Mouse (Mus musculus) forebrain, embryonic 15.5 days (tissue): ENCODE measurements around the gene Dhx9. TPM values are rescaled to one million over a fixed set of nuclear protein-coding genes. Genes with fewer than 3 reads are reported as not detected.

Source experiments
- ATAC-seq: fragments of 200-750 bp; cut with Nextera tagmentation; replicated peaks from 2 replicates; pipeline ENCODE4 v1.8.0; 2017; ENCODE audit warnings: mild to moderate bottlenecking, moderate TSS enrichment, moderate library complexity
- H3K27ac ChIP-seq: fragments of 300-500 bp; sonication (generic); replicated peaks from 2 replicates; pipeline ENCODE4 v1.5.1; 2015; ENCODE audit warnings: mild to moderate bottlenecking, inconsistent platforms
- H3K27me3 ChIP-seq: fragments of 300-500 bp; sonication (generic); 2 replicates; pipeline ENCODE4 v1.6.1; 2015; ENCODE audit warnings: inconsistent platforms
- H3K36me3 ChIP-seq: fragments of 300-500 bp; sonication (generic); 2 replicates; pipeline ENCODE4 v1.6.1; 2015; ENCODE audit warnings: mild to moderate bottlenecking, inconsistent platforms
- H3K4me1 ChIP-seq: fragments of 300-500 bp; sonication (generic); 2 replicates; pipeline ENCODE4 v1.6.1; 2015; ENCODE audit warnings: inconsistent platforms
- H3K4me2 ChIP-seq: fragments of 300-500 bp; sonication (generic); replicated peaks from 2 replicates; pipeline ENCODE4 v1.6.1; 2015; ENCODE audit warnings: mild to moderate bottlenecking, inconsistent platforms
- H3K4me3 ChIP-seq: fragments of 300-500 bp; sonication (generic); 2 replicates; pipeline ENCODE4 v1.5.1; 2015; ENCODE audit warnings: mild to moderate bottlenecking, inconsistent platforms
- H3K9ac ChIP-seq: fragments of 300-500 bp; sonication (generic); replicated peaks from 2 replicates; pipeline ENCODE4 v1.6.1; 2015; ENCODE audit warnings: mild to moderate bottlenecking, inconsistent platforms
- H3K9me3 ChIP-seq: fragments of 300-500 bp; sonication (generic); 2 replicates; pipeline ENCODE4 v1.6.1; 2016; ENCODE audit warnings: inconsistent platforms
- WGBS: fragments of 180-500 bp; shearing (Covaris S2); methylation state at CpG from one replicate; pipeline ENCODE4 v1.1.7; 2015; ENCODE audit warnings: mixed read lengths; 5-methylcytosine and 5-hydroxymethylcytosine counted together
- polyA plus RNA-seq: library from polyadenylated mRNA; unstranded; fragments of >200 nt; fragmentation: Nextera tagmentation; extraction: Ambion mirVana; gene quantifications from 2 replicates; pipeline ENCODE4 v1.2.1, GENCODE M21; 2015

Dhx9 gene
- polyA plus RNA-seq, 1 experiment from 2014 or later = 37.4 TPM

DNA sequence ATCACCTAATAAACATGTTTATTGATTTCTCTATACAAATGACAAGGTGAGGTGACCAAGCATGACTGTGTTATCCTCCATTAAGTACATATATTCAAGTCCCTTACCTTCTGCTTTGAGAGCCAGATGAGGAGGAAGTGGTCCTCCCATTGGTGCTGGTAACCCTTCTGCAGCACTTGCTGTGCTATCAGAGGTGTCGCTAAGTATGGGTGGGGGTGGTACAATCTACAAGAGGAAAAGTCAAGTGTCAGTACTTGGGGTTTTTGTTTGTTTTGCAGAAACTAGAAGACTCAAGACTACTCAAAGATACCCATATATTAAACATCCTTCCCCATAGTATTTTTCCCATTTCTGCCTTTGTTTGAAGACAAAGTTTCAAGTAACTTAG is 6.4 kb downstream of the Dhx9 start:
- H3K4me1 ChIP-seq = peaks cover 32% of the 10 kb centered on the region
- H3K27me3 ChIP-seq = no peaks in the 10 kb centered on the region
- no peak overlapping the region for H3K9ac ChIP-seq
- H3K27ac ChIP-seq = no peak overlapping the region
- H3K9me3 ChIP-seq = no peaks in the 10 kb centered on the region
- no peak for ATAC-seq
- peaks cover 60% of the 10 kb centered on the region for H3K36me3 ChIP-seq
- no peak overlapping the region for H3K4me2 ChIP-seq
- 85% methylated on average over 1 of the region's 1 CpGs for WGBS
- no peak overlapping the region for H3K4me3 ChIP-seq

DNA sequence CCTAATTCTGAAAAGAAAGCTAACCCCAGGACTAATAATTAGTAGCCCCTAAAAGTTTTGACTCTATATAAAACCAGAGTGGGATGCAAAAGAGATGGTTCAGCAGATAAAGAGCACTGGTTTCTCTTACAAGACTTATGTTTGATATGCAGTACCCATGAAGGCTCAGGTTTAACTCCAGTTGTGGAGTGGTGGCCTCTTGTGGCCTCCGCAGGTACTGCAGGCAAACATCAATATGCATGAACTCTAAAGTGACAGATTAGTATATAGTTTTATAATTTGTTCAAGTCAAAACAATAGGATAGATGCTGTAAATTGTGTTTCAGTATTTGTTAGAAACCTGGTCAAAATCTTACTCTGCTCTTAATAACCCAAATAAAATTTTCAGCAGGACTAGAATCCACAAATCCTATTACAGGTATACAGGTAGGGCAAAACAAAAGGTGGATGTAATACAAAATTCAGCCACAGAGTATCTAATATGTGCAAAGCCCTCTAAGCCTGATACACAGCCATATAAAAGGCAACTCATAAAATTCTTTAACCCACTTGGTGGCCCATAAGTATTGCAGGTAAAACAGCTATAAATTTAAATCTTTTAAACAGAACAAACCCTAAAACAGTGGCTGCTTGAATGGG is 7.0 kb downstream of the Dhx9 start:
- Histone ChIP-seq H3K36me3 (peaks cover 62% of the 10 kb centered on the region), H3K27ac (no peak overlapping the region), H3K4me3 (no peak overlapping the region), H3K27me3 (no peaks in the 10 kb centered on the region), H3K4me1 (peaks cover 27% of the 10 kb centered on the region), H3K4me2 (no peak overlapping the region), H3K9me3 (no peaks in the 10 kb centered on the region), H3K9ac (no peak overlapping the region)
- ATAC-seq = peak; percentile 38; the same call in 1 of the 2 replicates
- WGBS = 44% methylated on average over 1 of the region's 1 CpGs

DNA sequence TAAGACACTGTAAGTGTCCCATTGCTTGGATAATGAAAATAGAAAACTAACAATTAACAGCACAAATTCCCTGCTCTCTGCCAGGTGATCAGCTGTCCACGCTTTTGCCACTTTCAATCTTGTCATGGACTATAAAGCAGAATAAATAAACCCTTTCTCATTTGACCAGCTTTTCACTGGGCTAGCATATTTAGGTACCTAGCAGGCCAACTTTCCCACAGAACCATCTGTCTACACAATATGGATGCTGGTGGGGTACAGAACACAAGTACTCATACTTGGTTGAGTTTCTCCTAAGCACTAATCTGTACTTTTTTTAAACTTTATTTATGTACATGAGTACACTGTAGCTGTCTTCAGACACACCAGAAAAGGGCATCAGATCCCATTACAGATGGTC is 8.2 kb downstream of the Dhx9 start:
- Histone ChIP-seq H3K4me1 (peaks cover 15% of the 10 kb centered on the region), H3K27ac (no peak overlapping the region), H3K27me3 (no peaks in the 10 kb centered on the region), H3K9ac (no peak overlapping the region), H3K36me3 (peaks cover 71% of the 10 kb centered on the region), H3K4me3 (no peak overlapping the region), H3K4me2 (no peak overlapping the region), H3K9me3 (no peaks in the 10 kb centered on the region)
- 0 out of 2 replicates have a peak, but pooled peaks have one; percentile 43 for ATAC-seq
- 75% methylated on average over 1 of the region's 1 CpGs for WGBS

DNA sequence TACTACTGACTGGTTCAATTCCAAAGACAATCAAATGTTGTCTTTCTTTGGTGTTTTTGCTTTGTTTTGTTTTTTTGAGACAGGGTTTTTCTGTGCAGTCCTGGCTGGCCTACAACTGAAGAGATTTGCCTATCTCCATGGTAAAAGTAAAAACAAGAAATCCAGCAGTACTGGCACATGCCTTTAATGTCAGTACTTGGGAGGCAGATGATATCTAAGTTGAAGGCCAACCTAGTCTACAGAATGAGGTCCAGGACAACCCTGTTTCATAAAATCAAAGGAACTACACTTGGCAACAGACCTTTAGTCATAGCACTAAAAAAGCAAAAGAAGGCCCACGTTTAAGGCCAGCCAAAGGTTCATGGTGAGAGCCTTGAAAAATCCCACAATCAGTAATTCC is 25.7 kb downstream of the Dhx9 start:
- Histone ChIP-seq H3K9ac (no peak overlapping the region), H3K27me3 (no peaks in the 10 kb centered on the region), H3K27ac (no peak overlapping the region), H3K9me3 (no peaks in the 10 kb centered on the region), H3K36me3 (peaks cover 81% of the 10 kb centered on the region), H3K4me3 (no peak overlapping the region), H3K4me1 (no peaks in the 10 kb centered on the region), H3K4me2 (no peak overlapping the region)
- ATAC-seq = no peak
- WGBS = 85% methylated on average over 1 of the region's 1 CpGs

GRCm38 (mm10) chr1:153456137-153456536 is 31.3 kb downstream of the Dhx9 start:
- 93% methylated on average over 5 of the region's 5 CpGs for WGBS

DNA sequence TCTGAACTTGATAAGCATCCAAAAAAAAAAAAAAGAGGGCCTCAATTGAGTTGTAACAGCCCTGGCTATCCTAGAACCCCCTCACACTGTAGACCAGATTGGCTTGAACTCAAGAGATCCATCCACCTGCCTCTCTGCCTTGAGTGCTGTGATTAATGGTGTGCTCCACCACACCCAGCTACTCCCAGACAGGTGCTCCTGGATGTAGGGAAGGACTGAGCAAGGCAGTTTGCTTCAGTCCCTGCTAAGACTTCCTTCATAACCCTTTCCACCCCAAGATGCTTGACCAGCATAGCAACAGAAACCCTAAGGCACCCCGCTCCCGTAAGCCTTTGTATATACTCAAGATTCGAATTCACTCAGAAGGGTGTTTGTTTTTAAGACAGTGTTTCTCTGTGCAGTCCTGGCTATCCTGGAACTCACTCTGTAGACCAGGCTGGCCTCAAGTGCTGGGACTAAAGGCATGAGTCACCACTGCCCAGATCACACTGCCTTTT is 34.3 kb downstream of the Dhx9 start:
- H3K4me3 ChIP-seq = no peak overlapping the region
- H3K36me3 ChIP-seq = peaks cover 37% of the 10 kb centered on the region
- no peak overlapping the region for H3K9ac ChIP-seq
- H3K4me2 ChIP-seq = no peak overlapping the region
- WGBS = 90% methylated on average over 3 of the region's 3 CpGs
- ATAC-seq = peak; percentile 44; the same call in 1 of the 2 replicates
- no peak overlapping the region for H3K27ac ChIP-seq
- H3K9me3 ChIP-seq = no peaks in the 10 kb centered on the region
- no peaks in the 10 kb centered on the region for H3K27me3 ChIP-seq
- H3K4me1 ChIP-seq = no peaks in the 10 kb centered on the region

More at GRCm38 (mm10) chr1:153456137-153456536, 31.3 kb downstream of the Dhx9 start:
- Histone ChIP-seq H3K9ac (no peak overlapping the region), H3K4me1 (no peaks in the 10 kb centered on the region), H3K36me3 (peaks cover 63% of the 10 kb centered on the region), H3K4me3 (no peak overlapping the region), H3K27me3 (no peaks in the 10 kb centered on the region), H3K27ac (no peak overlapping the region), H3K9me3 (no peaks in the 10 kb centered on the region), H3K4me2 (no peak overlapping the region)
- 0 out of 2 replicates have a peak, but pooled peaks have one; percentile 23 for ATAC-seq

DNA sequence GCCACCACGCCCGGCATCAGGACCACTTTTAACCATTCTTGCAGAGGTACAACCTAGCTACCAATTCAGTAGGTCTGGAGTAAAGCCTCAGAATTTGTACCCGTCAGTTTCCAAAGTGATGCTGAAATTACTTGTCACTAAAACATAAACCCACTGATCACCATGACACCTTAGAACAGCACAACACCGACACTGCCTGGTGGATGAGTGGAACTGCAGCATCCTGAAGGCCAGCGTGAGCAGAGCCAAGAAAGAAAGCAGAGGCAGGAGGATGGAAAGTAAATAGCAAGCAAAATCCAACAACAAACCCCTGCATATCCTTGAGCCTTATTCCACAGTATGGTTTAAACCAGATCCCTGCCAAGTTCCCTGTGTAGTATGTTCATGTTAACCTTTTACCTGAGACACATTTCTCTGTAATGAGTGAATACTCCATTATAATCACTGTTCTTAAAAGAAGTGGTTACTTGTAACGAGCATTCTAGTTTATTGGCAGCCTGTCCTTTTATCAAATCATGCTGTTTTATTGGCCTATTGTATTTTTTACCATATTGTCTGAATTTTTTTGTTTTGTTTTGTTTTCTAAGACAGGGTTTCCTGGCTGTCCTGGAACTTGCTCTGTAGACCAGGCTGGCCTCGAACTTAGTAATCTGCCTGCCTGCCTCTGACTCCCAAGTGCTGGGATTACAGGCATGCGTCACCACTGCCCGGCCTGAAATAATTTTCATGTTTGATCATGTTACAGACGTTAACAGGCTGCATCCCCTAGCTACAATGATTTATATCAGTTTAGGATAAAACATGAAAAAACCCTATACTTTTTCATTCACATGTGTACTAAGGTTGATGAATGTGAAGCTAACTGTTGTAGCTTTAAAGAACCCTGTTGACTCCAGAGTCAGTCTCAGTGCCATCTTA is 36.0 kb downstream of the Dhx9 start:
- Histone ChIP-seq H3K9me3 (no peaks in the 10 kb centered on the region), H3K4me3 (no peak overlapping the region), H3K27ac (no peak overlapping the region), H3K4me2 (no peak overlapping the region), H3K36me3 (peaks cover 27% of the 10 kb centered on the region), H3K9ac (no peak overlapping the region), H3K4me1 (no peaks in the 10 kb centered on the region), H3K27me3 (no peaks in the 10 kb centered on the region)
- ATAC-seq = 0 out of 2 replicates have a peak, but pooled peaks have one; percentile 38
- 73% methylated on average over 10 of the region's 10 CpGs for WGBS

DNA sequence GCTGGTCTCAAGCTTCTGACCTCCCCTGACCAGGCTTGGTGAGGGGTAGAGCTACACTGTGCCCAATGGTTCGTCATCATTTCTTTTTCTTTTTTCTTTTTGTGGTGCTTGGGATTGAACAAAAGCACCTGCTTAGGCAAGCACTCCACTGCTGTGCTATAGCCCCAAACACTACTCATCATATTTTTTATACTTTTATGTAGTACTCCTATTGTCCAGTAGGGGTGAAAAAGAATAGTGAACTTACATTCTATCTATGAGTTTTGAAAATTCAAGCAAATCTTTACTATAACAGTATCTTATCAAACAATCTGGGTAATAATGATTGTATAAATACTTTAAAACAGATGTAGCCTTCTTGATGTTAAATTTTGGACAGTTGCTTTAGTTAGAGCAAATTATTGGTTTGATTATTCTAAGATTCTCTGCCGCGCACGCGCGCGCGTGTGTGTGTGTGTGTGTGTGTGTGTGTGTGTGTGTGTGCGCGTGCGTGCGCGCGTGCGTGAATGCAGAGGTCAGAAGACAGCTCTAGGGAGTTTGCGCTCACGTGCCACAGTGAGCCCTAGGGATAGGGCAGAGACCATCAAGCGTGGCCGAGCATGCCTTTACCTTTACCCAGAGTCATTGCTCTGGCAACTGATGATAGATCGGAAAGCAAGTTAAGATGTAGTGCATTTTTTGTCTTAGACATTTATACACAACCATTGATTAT is 41.2 kb downstream of the Dhx9 start:
- no peaks in the 10 kb centered on the region for H3K27me3 ChIP-seq
- WGBS = 96% methylated on average over 20 of the region's 20 CpGs
- H3K36me3 ChIP-seq = peaks cover 3% of the 10 kb centered on the region
- no peak overlapping the region for H3K4me2 ChIP-seq
- no peaks in the 10 kb centered on the region for H3K9me3 ChIP-seq
- no peak for ATAC-seq
- no peak overlapping the region for H3K27ac ChIP-seq
- no peak overlapping the region for H3K4me3 ChIP-seq
- no peaks in the 10 kb centered on the region for H3K4me1 ChIP-seq
- no peak overlapping the region for H3K9ac ChIP-seq

- H3K9ac ChIP-seq = no peak overlapping the region
- no peak for ATAC-seq
- no peaks in the 10 kb centered on the region for H3K9me3 ChIP-seq
- no peaks in the 10 kb centered on the region for H3K27me3 ChIP-seq
- no peak overlapping the region for H3K4me2 ChIP-seq
- peaks cover 3% of the 10 kb centered on the region for H3K36me3 ChIP-seq
- no peaks in the 10 kb centered on the region for H3K4me1 ChIP-seq
- no peak overlapping the region for H3K27ac ChIP-seq
- no peak overlapping the region for H3K4me3 ChIP-seq
- WGBS = 80% methylated on average over 4 of the region's 4 CpGs
Measured at GRCm38 (mm10) chr1:153443632-153444031, 43.8 kb downstream of the Dhx9 start.

- H3K4me1 ChIP-seq = no peaks in the 10 kb centered on the region
- no peak for ATAC-seq
- no peak overlapping the region for H3K4me2 ChIP-seq
- H3K9ac ChIP-seq = no peak overlapping the region
- H3K27ac ChIP-seq = no peak overlapping the region
- H3K4me3 ChIP-seq = no peak overlapping the region
- H3K36me3 ChIP-seq = peaks cover 3% of the 10 kb centered on the region
- H3K27me3 ChIP-seq = no peaks in the 10 kb centered on the region
- no peaks in the 10 kb centered on the region for H3K9me3 ChIP-seq
- 95% methylated on average over 1 of the region's 1 CpGs for whole genome bisulfite sequencing
Measured at GRCm38 (mm10) chr1:153443019-153443418, 44.4 kb downstream of the Dhx9 start.

DNA sequence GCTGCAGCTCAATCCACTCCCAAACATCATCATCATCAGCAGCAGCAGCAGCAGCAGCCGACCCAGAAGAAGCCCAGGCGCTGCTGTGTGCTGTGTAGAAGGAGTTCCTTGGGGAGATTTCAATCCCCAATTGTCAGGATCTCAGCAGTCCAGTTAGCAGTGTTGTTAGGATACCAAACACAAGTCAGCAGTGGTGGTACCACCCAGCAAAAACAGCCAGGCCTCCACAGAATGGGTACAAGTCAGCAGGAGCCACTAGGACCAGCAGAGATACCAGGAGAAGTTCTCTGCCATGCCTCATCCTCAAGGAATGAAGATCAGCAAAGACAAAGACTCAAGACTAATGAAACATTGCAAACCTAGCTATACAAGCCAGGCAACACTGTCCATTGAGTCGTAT is 45.8 kb downstream of the Dhx9 start:
- no peak overlapping the region for H3K4me3 ChIP-seq
- 87% methylated on average over 3 of the region's 3 CpGs for whole genome bisulfite sequencing
- ATAC-seq = no peak

GRCm38 (mm10) chr1:153440752-153441151 is 46.7 kb downstream of the Dhx9 start:
- no peaks in the 10 kb centered on the region for H3K36me3 ChIP-seq
- no peaks in the 10 kb centered on the region for H3K4me1 ChIP-seq
- no peaks in the 10 kb centered on the region for H3K9me3 ChIP-seq
- H3K4me2 ChIP-seq = no peak overlapping the region
- no peak overlapping the region for H3K9ac ChIP-seq
- H3K27ac ChIP-seq = no peak overlapping the region
- no peaks in the 10 kb centered on the region for H3K27me3 ChIP-seq
- WGBS = 89% methylated on average over 4 of the region's 4 CpGs
- no peak for ATAC-seq
- H3K4me3 ChIP-seq = no peak overlapping the region

More for the DNA sequence above, 45.8 kb downstream of the Dhx9 start:
- no peaks in the 10 kb centered on the region for H3K27me3 ChIP-seq
- H3K4me2 ChIP-seq = no peak overlapping the region
- no peak overlapping the region for H3K9ac ChIP-seq
- no peak overlapping the region for H3K27ac ChIP-seq
- peaks cover 2% of the 10 kb centered on the region for H3K36me3 ChIP-seq
- no peaks in the 10 kb centered on the region for H3K4me1 ChIP-seq
- no peaks in the 10 kb centered on the region for H3K9me3 ChIP-seq
